Comparison of ENCODE assay signal across 17 mouse cellular contexts in genomic region chr12:65559809-65560208, GRCm38 (mm10).
"Had no signal": no experiment of that assay in that cellular context is flagged by ENCODE, and none has a peak within 500 bp of the region (broad histone marks: within the 10 kb centered on the region; RNA-seq: fewer than 3 reads in every experiment).

No protein-coding gene starts in this region.

- ATAC-seq: liver, postnatal 0 days; lung, postnatal 0 days had no signal

- H3K27me3 ChIP-seq: limb, embryonic 12.5 days; limb, embryonic 15.5 days; stomach, embryonic 15.5 days had no signal

- H3K4me3 ChIP-seq: limb, embryonic 12.5 days; limb, embryonic 15.5 days; stomach, embryonic 15.5 days had no signal

- H3K36me3 ChIP-seq: limb, embryonic 12.5 days; limb, embryonic 15.5 days; stomach, embryonic 15.5 days had no signal

- H3K9ac ChIP-seq: limb, embryonic 12.5 days; limb, embryonic 15.5 days; liver, embryonic 14.5 days; liver, postnatal 0 days; lung, embryonic 14.5 days; stomach, embryonic 15.5 days had no signal

- H3K4me1 ChIP-seq: limb, embryonic 12.5 days; limb, embryonic 15.5 days; stomach, embryonic 15.5 days had no signal

- H3K27ac ChIP-seq: limb, embryonic 12.5 days; limb, embryonic 15.5 days; liver, embryonic 14.5 days; macrophage; stomach, embryonic 15.5 days had no signal

- H3K9me3 ChIP-seq: limb, embryonic 12.5 days; limb, embryonic 15.5 days; stomach, embryonic 15.5 days had no signal

- DNase-seq: kidney, postnatal 14 days; kidney, postnatal 4 days; left cerebral cortex, postnatal 4 days; liver, postnatal 0 days; lung, embryonic 14.5 days; midbrain, embryonic 14.5 days; retina, postnatal 1 day; right cerebral cortex, postnatal 25 days; spleen, adult 18-20 months; thymus, postnatal 25 days had no signal

- H3K4me2 ChIP-seq: limb, embryonic 12.5 days; limb, embryonic 15.5 days; liver, embryonic 11.5 days; lung, embryonic 14.5 days; stomach, embryonic 15.5 days had no signal
